Mouse (Mus musculus): ENCODE measurements around the gene Gm21985. TPM values are rescaled to one million over a fixed set of nuclear protein-coding genes. Genes with fewer than 3 reads are reported as not detected.

Gm21985 gene
- polyA plus RNA-seq, 1 experiment: not detected

DNA sequence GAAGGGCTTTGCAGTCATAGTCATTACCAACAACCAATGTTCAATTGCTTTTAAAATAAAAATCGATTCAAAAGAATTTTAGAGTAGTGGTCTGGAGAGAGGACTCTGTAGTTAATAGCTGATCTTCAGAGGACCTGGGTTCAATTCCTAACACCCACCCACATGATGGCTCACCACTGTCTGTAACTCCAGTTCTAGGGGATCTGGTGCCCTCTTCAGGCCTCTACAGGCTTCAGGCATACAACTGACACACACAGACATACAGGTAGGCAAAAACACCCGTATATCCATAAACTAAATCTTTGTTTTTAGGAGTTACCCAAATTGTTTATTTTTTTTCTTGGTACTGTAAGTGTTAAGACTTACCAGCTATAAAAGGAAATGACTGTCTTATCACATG lies 73.6 kb downstream of the Gm21985 start:
- Histone ChIP-seq H3K4me3 (replicated peaks; ENCODE audit: extremely low read depth, low read depth, low read length) (no peak overlapping the region), H3K4me1 (ENCODE audit: control insufficient read depth, insufficient read depth, low read length) (no peaks in the 10 kb centered on the region)
- DNase-seq: no peak
- WGBS: 87% methylated on average over 2 of the region's 2 CpGs
- TF ChIP-seq CTCF (IDR thresholded peaks at IDR 0.05; ENCODE audit: insufficient read depth, low read length) (peak; percentile 35; the same call in 1 of the 2 replicates), POLR2A (IDR thresholded peaks at IDR 0.05; ENCODE audit: borderline replicate concordance, extremely low read depth, low read depth, low read length) (no peak)

DNA sequence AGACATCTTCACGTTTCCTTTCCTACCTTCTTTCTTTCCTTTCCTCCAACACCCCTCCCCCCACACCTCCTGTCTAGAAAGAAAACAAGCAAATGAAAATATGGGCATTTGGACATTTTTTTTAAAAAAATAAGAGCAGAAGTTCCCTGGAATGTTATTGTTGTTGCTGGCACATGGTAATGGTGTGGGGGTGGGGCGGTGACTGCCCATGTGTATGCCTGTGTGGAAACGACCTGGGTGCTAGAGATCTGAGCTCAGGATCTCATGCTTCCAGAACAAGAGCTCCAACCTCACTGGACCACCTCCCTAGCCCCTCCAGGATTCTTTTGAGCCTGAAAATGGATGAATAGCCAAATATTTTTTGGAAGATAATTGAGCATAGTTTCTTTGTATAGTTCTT lies 75.0 kb downstream of the Gm21985 start:
- TF ChIP-seq POLR2A (IDR thresholded peaks at IDR 0.05; ENCODE audit: borderline replicate concordance, extremely low read depth, low read depth, low read length) (no peak), CTCF (IDR thresholded peaks at IDR 0.05; ENCODE audit: insufficient read depth, low read length) (no peak)
- DNase-seq: no peak
- H3K4me3 ChIP-seq (replicated peaks; ENCODE audit: extremely low read depth, low read depth, low read length): no peak overlapping the region
- WGBS: 62% methylated on average over 3 of the region's 3 CpGs
- no peaks in the 10 kb centered on the region for H3K4me1 ChIP-seq (ENCODE audit: control insufficient read depth, insufficient read depth, low read length)

DNA sequence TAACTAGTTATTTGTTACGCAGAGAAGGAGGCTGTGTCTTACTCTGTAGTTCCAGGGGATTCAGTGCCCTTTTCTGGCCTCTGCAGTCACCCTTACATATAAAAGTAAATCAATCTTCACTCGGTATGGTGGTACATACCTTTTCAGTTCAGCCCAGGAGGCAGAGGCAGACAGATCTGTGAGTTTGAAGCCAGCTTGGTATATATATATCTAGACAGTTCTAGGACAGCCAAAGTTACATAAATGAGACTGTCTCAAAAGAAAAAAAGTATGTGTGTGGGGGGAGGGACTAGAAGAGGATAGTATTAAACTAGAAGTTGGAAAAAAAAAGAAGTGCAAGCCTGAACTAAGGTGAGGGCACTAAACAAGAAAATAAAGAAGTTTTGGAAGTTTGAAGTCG lies 82.1 kb downstream of the Gm21985 start:
- 91% methylated on average over 3 of the region's 3 CpGs for WGBS
- Histone ChIP-seq H3K4me1 (ENCODE audit: control insufficient read depth, insufficient read depth, low read length) (no peaks in the 10 kb centered on the region), H3K4me3 (replicated peaks; ENCODE audit: extremely low read depth, low read depth, low read length) (no peak overlapping the region)
- DNase-seq: no peak
- no peak for TF ChIP-seq CTCF (IDR thresholded peaks at IDR 0.05; ENCODE audit: insufficient read depth, low read length)
- no peak for TF ChIP-seq POLR2A (IDR thresholded peaks at IDR 0.05; ENCODE audit: borderline replicate concordance, extremely low read depth, low read depth, low read length)

DNA sequence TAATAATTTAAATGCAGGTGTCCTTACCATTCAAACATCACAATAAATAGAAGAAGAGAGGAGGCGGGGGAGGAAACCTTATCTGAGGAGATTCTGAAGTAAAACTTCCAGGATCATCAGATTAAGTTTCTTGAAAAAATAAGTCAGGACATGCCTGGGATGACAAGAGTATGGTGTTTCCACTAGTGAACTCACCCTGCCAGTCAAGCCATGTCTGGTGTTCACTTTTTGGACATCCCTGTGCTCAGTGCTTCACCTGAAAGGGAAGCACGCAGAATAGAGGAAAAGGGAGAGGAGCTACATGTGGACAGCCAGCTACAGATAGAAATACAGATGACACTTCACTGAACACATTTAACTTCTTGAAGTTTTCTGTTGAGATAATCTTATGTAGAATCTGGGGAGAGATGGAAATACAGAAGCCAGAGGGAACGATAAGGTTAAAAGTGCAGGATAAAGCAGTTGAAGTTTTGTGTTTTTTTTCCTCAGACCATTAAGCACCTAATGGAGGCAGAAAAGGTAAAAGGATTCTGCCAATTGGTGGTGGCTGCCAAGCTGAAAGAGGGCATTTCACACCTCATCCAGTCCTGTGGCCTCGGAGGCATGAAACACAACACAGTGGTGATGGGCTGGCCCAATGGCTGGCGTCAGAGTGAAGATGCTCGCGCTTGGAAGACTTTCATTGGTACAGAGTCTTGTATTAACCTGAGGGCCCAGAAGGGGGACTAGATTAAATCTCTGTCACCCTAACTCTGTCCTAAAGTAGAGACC lies 87.8 kb downstream of the Gm21985 start:
- no peaks in the 10 kb centered on the region for H3K4me1 ChIP-seq (ENCODE audit: control insufficient read depth, insufficient read depth, low read length)
- WGBS: 89% methylated on average over 7 of the region's 7 CpGs
- TF ChIP-seq POLR2A (IDR thresholded peaks at IDR 0.05; ENCODE audit: borderline replicate concordance, extremely low read depth, low read depth, low read length) (no peak), CTCF (IDR thresholded peaks at IDR 0.05; ENCODE audit: insufficient read depth, low read length) (no peak)

DNA sequence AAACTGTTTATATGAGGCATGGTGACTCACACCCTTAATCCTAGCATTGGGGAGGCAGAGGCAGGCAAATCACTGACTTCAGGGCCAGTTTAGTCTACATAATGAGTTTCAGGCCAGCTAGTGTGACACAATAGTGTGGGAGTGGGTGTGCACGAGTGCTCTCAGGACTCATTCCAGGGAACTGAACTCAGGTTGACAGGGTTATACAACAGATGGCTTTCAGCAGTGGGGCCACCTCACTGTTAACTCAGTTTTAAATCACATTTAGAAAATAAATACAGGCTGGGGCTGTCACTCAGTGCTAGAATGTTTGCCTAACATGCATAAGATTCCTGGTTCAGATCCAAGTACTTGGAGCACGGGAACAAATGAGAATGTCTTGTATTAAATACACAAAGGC lies 93.5 kb downstream of the Gm21985 start:
- no peaks in the 10 kb centered on the region for H3K4me1 ChIP-seq (ENCODE audit: control insufficient read depth, insufficient read depth, low read length)
- DNase-seq: peak; percentile 27
- TF ChIP-seq POLR2A (IDR thresholded peaks at IDR 0.05; ENCODE audit: borderline replicate concordance, extremely low read depth, low read depth, low read length): no peak
- TF ChIP-seq CTCF (IDR thresholded peaks at IDR 0.05; ENCODE audit: insufficient read depth, low read length): no peak
- 50% methylated on average over 2 of the region's 2 CpGs for whole genome bisulfite sequencing
- H3K4me3 ChIP-seq (replicated peaks; ENCODE audit: extremely low read depth, low read depth, low read length): no peak overlapping the region

More for the DNA sequence above, 87.8 kb downstream of the Gm21985 start:
- H3K4me3 ChIP-seq (replicated peaks; ENCODE audit: extremely low read depth, low read depth, low read length): no peak overlapping the region
- DNase-seq: no peak

DNA sequence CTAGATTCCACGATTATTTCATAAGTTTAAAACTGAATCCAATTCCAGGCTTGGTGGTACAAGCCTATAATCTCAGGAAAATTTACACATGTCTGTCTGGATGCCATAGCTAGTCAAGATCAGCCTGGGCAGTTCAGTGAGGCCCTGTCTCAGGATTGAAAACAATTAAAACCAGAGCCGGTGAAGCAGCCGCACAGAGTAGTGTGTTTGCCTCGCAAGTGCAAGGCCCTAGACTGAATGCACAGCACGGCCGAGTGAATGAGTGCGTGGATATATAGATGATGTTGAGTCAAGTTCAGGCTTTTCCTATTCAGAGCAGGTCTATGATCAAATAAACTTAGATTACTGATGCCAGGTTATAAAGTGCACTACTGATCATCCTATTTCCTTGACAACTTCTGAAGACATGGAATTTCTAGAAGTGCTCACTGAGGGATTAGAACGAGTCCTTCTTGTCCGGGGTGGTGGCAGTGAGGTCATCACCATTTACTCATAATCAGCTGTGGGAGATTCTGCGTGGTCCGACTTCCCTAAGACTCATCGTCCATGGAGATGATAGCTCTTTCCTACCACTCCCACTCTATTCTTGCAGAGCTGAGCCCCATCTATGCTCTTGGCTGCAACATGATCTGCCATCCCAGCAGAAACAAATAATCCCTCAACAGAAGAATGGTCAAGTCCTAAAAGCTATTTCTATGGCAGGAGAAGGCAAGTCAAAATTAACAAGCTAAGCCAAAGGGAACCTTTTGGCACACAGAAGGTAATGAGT lies 94.1 kb downstream of the Gm21985 start:
- Histone ChIP-seq H3K4me3 (replicated peaks; ENCODE audit: extremely low read depth, low read depth, low read length) (no peak overlapping the region), H3K4me1 (ENCODE audit: control insufficient read depth, insufficient read depth, low read length) (no peaks in the 10 kb centered on the region)
- WGBS: 68% methylated on average over 12 of the region's 12 CpGs
- no peak for DNase-seq
- TF ChIP-seq CTCF (IDR thresholded peaks at IDR 0.05; ENCODE audit: insufficient read depth, low read length) (no peak), POLR2A (IDR thresholded peaks at IDR 0.05; ENCODE audit: borderline replicate concordance, extremely low read depth, low read depth, low read length) (no peak)

DNA sequence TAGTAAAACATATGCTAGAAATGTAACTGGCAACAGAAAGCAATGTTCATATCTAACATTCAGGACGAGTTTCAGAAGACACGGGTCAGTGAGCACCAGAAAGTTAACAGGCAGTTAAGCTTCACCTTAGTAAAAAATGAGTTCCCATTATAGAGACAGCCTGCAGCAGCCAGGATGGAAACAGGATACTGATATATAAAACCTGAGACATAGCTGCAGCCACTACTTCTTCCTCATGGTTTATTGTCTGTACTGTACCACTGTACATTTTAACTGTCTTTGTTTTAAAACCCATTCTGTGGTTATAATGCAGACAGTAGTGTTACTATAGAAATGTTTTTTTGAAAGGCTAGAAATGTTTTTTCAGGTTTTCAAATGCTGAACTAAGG lies 94.7 kb downstream of the Gm21985 start:
- no peak for TF ChIP-seq POLR2A (IDR thresholded peaks at IDR 0.05; ENCODE audit: borderline replicate concordance, extremely low read depth, low read depth, low read length)
- TF ChIP-seq CTCF (IDR thresholded peaks at IDR 0.05; ENCODE audit: insufficient read depth, low read length): no peak
- Histone ChIP-seq H3K4me1 (ENCODE audit: control insufficient read depth, insufficient read depth, low read length) (no peaks in the 10 kb centered on the region), H3K4me3 (replicated peaks; ENCODE audit: extremely low read depth, low read depth, low read length) (no peak overlapping the region)
- WGBS: 80% methylated on average over 2 of the region's 2 CpGs
- no peak for DNase-seq

DNA sequence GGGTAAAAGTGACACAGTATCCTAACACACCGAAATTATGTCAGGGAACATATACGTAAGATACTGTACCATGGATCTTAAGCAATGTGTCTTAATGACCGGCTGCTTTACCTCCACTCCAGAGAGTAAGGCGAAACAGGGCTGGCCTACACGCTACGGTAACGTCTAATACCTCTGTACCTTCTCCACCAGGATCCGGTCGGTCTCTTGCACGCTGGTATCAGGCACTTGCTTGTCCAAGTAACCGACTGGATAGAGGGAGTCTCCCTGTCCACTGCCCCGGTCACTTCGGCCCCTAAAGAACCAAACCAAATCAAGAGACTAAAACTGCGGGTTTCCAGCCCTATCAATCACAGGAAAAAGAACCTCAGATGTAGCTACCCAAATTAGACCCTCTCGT lies 101.1 kb downstream of the Gm21985 start:
- WGBS: 11% methylated on average over 15 of the region's 15 CpGs
- peaks cover 7% of the 10 kb centered on the region for H3K4me1 ChIP-seq (ENCODE audit: control insufficient read depth, insufficient read depth, low read length)
- TF ChIP-seq POLR2A (IDR thresholded peaks at IDR 0.05; ENCODE audit: borderline replicate concordance, extremely low read depth, low read depth, low read length) (no peak), CTCF (IDR thresholded peaks at IDR 0.05; ENCODE audit: insufficient read depth, low read length) (no peak)
- DNase-seq: no peak
- H3K4me3 ChIP-seq (replicated peaks; ENCODE audit: extremely low read depth, low read depth, low read length): peak overlapping the region; percentile 90

DNA sequence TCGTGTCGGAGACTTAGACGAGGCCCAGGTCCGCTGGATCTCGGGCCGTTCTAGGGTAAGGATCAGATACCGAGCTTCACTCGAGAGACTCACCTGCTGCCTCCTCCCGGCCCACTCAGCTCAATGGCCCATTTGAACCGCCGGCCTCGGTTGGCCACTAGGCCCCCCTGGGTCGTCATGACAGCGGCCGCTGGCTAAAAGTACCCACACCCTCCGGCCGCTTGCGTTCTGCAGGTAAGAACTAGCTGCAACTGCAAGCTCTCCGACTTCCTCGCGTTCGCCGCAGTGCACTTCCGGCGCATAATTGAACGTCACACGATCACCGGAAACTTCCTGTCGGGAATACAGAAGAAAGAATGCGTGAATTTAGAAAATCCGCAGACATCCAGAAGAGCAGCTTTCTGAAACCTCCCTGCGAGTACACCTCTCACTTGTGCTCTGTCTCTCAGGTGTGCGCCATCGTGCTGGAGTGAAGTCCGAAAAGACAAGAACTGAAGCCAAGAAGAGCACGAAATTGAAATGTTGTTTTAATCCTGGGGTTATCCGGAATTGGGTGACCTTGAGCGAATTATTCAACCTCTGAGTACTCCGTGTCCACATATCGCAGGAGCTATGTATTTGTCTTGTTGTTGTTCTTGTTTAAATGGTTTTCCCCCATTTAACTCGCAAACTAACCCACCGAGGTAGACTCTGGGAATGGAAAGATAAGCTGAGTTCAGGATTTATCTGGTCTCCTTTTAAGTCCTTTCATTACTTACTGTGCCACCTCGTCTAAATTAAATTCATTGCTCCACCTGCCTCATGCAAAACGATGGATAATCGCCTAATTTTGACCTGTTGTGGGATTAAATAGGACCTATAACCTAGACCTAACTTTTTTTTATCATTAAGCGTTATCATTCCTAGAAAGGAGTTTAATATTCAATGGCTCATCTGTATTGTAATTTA lies 101.9 kb downstream of the Gm21985 start, which contains the start of gene Emc4:
Gene Emc4 (minus strand): TSS at position 302 of the 948 bp plus-strand sequence.
- TF ChIP-seq CTCF (IDR thresholded peaks at IDR 0.05; ENCODE audit: insufficient read depth, low read length) (no peak), POLR2A (IDR thresholded peaks at IDR 0.05; ENCODE audit: borderline replicate concordance, extremely low read depth, low read depth, low read length) (peak; percentile 85; the same call in 1 of the 2 replicates)
- DNase-seq: peak; percentile 91
- Histone ChIP-seq H3K4me1 (ENCODE audit: control insufficient read depth, insufficient read depth, low read length) (peaks cover 7% of the 10 kb centered on the region), H3K4me3 (replicated peaks; ENCODE audit: extremely low read depth, low read depth, low read length) (peak within 1 kb of the TSS; percentile 90)
- 2% methylated on average over 46 of the region's 46 CpGs for WGBS
